Mouse (Mus musculus) lung, embryonic 14.5 days (tissue): ENCODE results near the gene Hemgn. TPM values are rescaled to one million over a fixed set of nuclear protein-coding genes. Genes with fewer than 3 reads are reported as not detected.

Experiments used
- ATAC-seq: fragments of 200-750 bp; cut with Nextera tagmentation; 2 replicates; pipeline ENCODE4 v1.8.0; 2017; ENCODE audit warnings: mild to moderate bottlenecking, moderate TSS enrichment, moderate library complexity; ENCODE audit not compliant: insufficient read depth
- DNase-seq: peaks from one replicate; pipeline ENCODE4 v3.0.0-alpha.2; 2015
- H3K27ac ChIP-seq: fragments of 300-500 bp; sonication (generic); 2 replicates; pipeline ENCODE4 v1.5.1; 2014; ENCODE audit warnings: low read depth, mild to moderate bottlenecking, moderate library complexity
- H3K27me3 ChIP-seq: fragments of 300-500 bp; sonication (generic); 2 replicates; pipeline ENCODE4 v1.6.1; 2014; ENCODE audit warnings: low read length, control low read depth; ENCODE audit not compliant: insufficient read depth
- H3K36me3 ChIP-seq: fragments of 300-500 bp; sonication (generic); 2 replicates; pipeline ENCODE4 v1.6.1; 2014; ENCODE audit warnings: control low read depth; ENCODE audit not compliant: insufficient read depth
- H3K4me1 ChIP-seq: fragments of 300-500 bp; sonication (generic); 2 replicates; pipeline ENCODE4 v1.6.1; 2014; ENCODE audit warnings: antibody characterized with exemption, control low read depth; ENCODE audit not compliant: insufficient read depth
- H3K4me2 ChIP-seq: fragments of 300-500 bp; sonication (generic); 2 replicates; pipeline ENCODE4 v1.6.1; 2014; ENCODE audit warnings: mild to moderate bottlenecking
- H3K4me3 ChIP-seq: fragments of 300-500 bp; sonication (generic); 2 replicates; pipeline ENCODE4 v1.5.1; 2014; ENCODE audit warnings: low read depth, low read length
- H3K9ac ChIP-seq: fragments of 300-500 bp; sonication (generic); 2 replicates; pipeline ENCODE4 v1.6.1; 2014
- H3K9me3 ChIP-seq: fragments of 300-500 bp; sonication (generic); 2 replicates; pipeline ENCODE4 v1.6.1; 2016; ENCODE audit warnings: low read depth, low read length, control low read depth
- CTCF ChIP-seq: IDR thresholded peaks from 2 replicates; pipeline ENCODE4 v1.5.1; 2016; ENCODE audit warnings: antibody characterized with exemption, low read depth
- WGBS: fragments of 180-500 bp; shearing (Covaris S2); extraction: QIAGEN DNeasy Blood & Tissue Kit; methylation state at CpG from one replicate; pipeline ENCODE4 v1.1.7; 2014; 5-methylcytosine and 5-hydroxymethylcytosine counted together
- polyA plus RNA-seq: library from polyadenylated mRNA; unstranded; fragments of >200 nt; fragmentation: Nextera tagmentation; extraction: Ambion mirVana; gene quantifications from 2 replicates; pipeline ENCODE4 v1.2.1, GENCODE M21; 2014

Gene Hemgn
- polyA plus RNA-seq, 1 experiment from 2014 or later: 0.74 TPM

DNA sequence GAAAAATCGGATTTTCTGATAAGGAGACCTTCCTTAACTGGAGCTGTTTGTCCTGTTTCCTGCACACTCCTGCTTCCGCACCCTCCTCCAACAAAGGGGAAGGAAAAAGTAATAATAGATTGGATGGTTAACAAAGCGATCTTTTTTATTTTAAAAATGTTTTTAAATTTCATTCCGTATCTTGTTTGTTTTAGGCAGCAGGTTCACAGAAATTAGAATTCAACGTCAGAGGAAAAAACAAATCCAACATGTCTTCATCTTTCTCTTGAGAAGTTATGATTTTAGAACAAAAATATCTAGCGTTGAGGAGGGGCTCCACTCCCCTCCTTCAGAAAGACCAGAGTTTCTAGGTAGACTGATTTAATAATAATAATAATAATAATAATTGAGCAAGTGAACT is 67.1 kb downstream of the Hemgn start:
- TF ChIP-seq CTCF: no peak
- no peaks in the 10 kb centered on the region for H3K4me1 ChIP-seq
- no peak overlapping the region for H3K27ac ChIP-seq
- WGBS: 24% methylated on average over 6 of the region's 6 CpGs
- peaks cover 100% of the 10 kb centered on the region for H3K27me3 ChIP-seq
- ATAC-seq (no peak), DNase-seq (no peak)
- no peak overlapping the region for H3K9ac ChIP-seq
- H3K9me3 ChIP-seq: no peaks in the 10 kb centered on the region
- H3K4me3 ChIP-seq: no peak overlapping the region
- H3K4me2 ChIP-seq: no peak overlapping the region
- no peaks in the 10 kb centered on the region for H3K36me3 ChIP-seq

DNA sequence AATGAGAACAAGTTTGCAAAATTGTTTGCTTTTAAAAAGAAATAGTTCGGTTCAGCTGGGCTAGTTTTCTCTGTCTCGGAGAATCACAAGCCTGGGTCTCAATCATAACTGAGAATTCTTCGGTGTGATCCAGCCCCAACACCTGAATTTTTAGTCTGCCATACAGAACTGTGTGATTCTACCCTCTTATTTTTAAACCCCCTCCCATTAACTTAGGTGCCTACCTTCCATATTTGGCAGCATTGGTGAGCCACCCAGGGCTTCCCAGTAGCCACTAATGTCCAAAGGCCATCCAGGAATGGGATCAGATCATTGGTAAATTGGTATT is 67.6 kb downstream of the Hemgn start:
- TF ChIP-seq CTCF: no peak
- WGBS: 21% methylated on average over 3 of the region's 3 CpGs
- no peak for DNase-seq
- H3K9me3 ChIP-seq: no peaks in the 10 kb centered on the region
- peaks cover 100% of the 10 kb centered on the region for H3K27me3 ChIP-seq
- H3K27ac ChIP-seq: no peak overlapping the region
- no peak for ATAC-seq
- no peak overlapping the region for H3K4me3 ChIP-seq
- H3K36me3 ChIP-seq: no peaks in the 10 kb centered on the region
- H3K4me1 ChIP-seq: no peaks in the 10 kb centered on the region
- no peak overlapping the region for H3K9ac ChIP-seq
- no peak overlapping the region for H3K4me2 ChIP-seq

DNA sequence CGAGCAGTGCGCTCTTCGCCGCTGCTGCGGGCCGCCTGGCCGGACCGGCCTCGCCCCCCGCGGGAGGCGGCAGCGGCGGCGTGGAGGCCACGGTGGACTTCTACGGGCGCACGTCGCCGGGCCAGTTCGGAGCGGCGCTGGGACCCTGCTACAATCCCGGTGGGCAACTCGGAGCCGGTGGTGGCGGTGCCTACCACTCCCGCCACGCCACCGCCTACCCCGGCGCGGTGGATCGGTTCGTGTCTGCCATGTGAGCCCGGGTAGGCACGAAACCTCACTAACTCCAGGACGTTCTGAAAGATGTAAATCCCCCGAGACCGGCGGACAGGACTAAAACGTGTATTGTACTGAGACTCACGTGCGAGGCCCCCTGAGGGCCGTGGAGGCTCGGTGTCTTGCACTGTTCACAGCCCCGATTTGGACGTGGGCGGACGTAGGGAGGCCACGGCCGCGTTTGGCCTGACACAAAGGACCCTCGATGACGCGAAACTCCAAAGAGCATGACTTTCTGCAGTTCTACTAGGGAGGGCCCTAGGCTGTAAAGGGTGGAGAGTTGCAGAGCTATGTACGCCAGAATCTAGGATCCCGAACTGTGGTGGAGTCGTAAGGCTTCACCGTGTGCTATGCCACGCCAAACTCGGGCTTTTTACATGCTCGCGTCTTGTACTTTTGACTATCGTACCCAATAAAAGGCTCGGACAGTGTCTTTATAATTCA is 68.1 kb downstream of the Hemgn start:
- H3K9me3 ChIP-seq: no peaks in the 10 kb centered on the region
- H3K9ac ChIP-seq: no peak overlapping the region
- H3K27me3 ChIP-seq: peaks cover 100% of the 10 kb centered on the region
- DNase-seq: no peak
- H3K4me1 ChIP-seq: no peaks in the 10 kb centered on the region
- no peak for ATAC-seq
- WGBS: 2% methylated on average over 66 of the region's 67 CpGs
- H3K36me3 ChIP-seq: no peaks in the 10 kb centered on the region
- peak overlapping the region; percentile 56; the same call in 1 of the 2 replicates for H3K4me2 ChIP-seq
- H3K27ac ChIP-seq: no peak overlapping the region
- TF ChIP-seq CTCF: no peak
- peak overlapping the region; percentile 35 for H3K4me3 ChIP-seq

DNA sequence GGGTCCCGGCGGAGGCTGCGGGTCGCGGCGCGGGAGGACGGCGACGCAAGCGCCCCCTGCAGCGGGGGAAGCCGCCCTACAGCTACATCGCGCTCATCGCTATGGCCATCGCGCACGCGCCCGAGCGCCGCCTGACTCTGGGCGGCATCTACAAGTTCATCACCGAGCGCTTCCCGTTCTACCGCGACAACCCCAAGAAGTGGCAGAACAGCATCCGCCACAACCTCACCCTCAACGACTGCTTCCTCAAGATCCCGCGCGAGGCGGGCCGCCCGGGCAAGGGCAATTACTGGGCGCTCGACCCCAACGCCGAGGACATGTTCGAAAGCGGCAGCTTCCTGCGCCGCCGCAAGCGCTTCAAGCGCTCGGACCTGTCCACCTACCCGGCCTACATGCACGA is 69.0 kb downstream of the Hemgn start:
- no peaks in the 10 kb centered on the region for H3K36me3 ChIP-seq
- H3K9me3 ChIP-seq: no peaks in the 10 kb centered on the region
- H3K27me3 ChIP-seq: peaks cover 100% of the 10 kb centered on the region
- ATAC-seq (peak; percentile 42; the same call in 1 of the 2 replicates), DNase-seq (peak; percentile 42)
- no peak overlapping the region; the same call in 1 of the 2 replicates for H3K9ac ChIP-seq
- WGBS: 1% methylated on average over 51 of the region's 51 CpGs
- peak overlapping the region; percentile 35 for H3K4me3 ChIP-seq
- H3K4me1 ChIP-seq: no peaks in the 10 kb centered on the region
- peak overlapping the region; percentile 56 for H3K4me2 ChIP-seq
- no peak for TF ChIP-seq CTCF
- no peak overlapping the region for H3K27ac ChIP-seq

Other genes with a start within 250 kb of the Hemgn start
- 20.6 and 22.0 TPM in 2 replicates for gene Xpa, start 217.2 kb downstream of the Hemgn start, polyA plus RNA-seq
- gene Foxe1, start 69.9 kb downstream of the Hemgn start, polyA plus RNA-seq: not detected in 2 replicates
- 9.2 and 9.4 TPM in 2 replicates for gene Trmo, start 24.1 kb downstream of the Hemgn start, polyA plus RNA-seq
- 315 and 330 TPM in 2 replicates for gene Anp32b, start 37.4 kb upstream of the Hemgn start, polyA plus RNA-seq
- gene Nans, start 75.7 kb upstream of the Hemgn start, polyA plus RNA-seq: 75.8 and 77.9 TPM in 2 replicates
- gene Trim14, start 122.6 kb upstream of the Hemgn start, polyA plus RNA-seq: 1.7 and 3.1 TPM in 2 replicates
- 2.6 and 3.3 TPM in 2 replicates for gene Coro2a, start 188.7 kb upstream of the Hemgn start, polyA plus RNA-seq
- gene Tbc1d2, start 236.7 kb upstream of the Hemgn start, polyA plus RNA-seq: 3.2 and 3.5 TPM in 2 replicates